Mouse (Mus musculus) lung, embryonic 16.5 days (tissue): ENCODE measurements around the gene Plac1. TPM values are rescaled to one million over a fixed set of nuclear protein-coding genes. Genes with fewer than 3 reads are reported as not detected.
A peak's percentile ranks its signal among the peaks of the same experiment; 100 is the strongest.
"Not testable (repeated sequence)": the region's sequence is repeated elsewhere in the genome, so short reads cannot be mapped to it uniquely, and the experiment has no call there.

Experiments used
- ATAC-seq: fragments of 200-750 bp; cut with Nextera tagmentation; 2 replicates; pipeline ENCODE4 v1.8.0; 2017; ENCODE audit warnings: low read depth, mild to moderate bottlenecking, moderate library complexity
- H3K27ac ChIP-seq: fragments of 300-500 bp; sonication (generic); 2 replicates; pipeline ENCODE4 v1.5.1; 2014; ENCODE audit warnings: mild to moderate bottlenecking, control low read depth, low read length
- H3K27me3 ChIP-seq: fragments of 300-500 bp; sonication (generic); 2 replicates; pipeline ENCODE4 v1.6.1; 2014; ENCODE audit warnings: low read depth, low read length, mixed read lengths; ENCODE audit not compliant: control insufficient read depth, insufficient read depth
- H3K36me3 ChIP-seq: fragments of 300-500 bp; sonication (generic); 2 replicates; pipeline ENCODE4 v1.6.1; 2014; ENCODE audit warnings: low read length; ENCODE audit not compliant: control insufficient read depth, insufficient read depth
- H3K4me1 ChIP-seq: fragments of 300-500 bp; sonication (generic); replicated peaks from 2 replicates; pipeline ENCODE4 v1.6.1; 2014; ENCODE audit warnings: low read length, mixed read lengths; ENCODE audit not compliant: control insufficient read depth, insufficient read depth
- H3K4me2 ChIP-seq: fragments of 300-500 bp; sonication (generic); 2 replicates; pipeline ENCODE4 v1.6.1; 2014; ENCODE audit warnings: low read depth, low read length, control low read depth
- H3K4me3 ChIP-seq: fragments of 300-500 bp; sonication (generic); 2 replicates; pipeline ENCODE4 v1.5.1; 2014; ENCODE audit warnings: mild to moderate bottlenecking, low read length, control low read depth
- H3K9ac ChIP-seq: fragments of 300-500 bp; sonication (generic); 2 replicates; pipeline ENCODE4 v1.6.1; 2014; ENCODE audit warnings: low read length, control low read depth
- H3K9me3 ChIP-seq: fragments of 300-500 bp; sonication (generic); 2 replicates; pipeline ENCODE4 v1.6.1; 2016; ENCODE audit warnings: low read length; ENCODE audit not compliant: control insufficient read depth
- WGBS: fragments of 180-500 bp; shearing (Covaris S2); extraction: QIAGEN DNeasy Blood & Tissue Kit; methylation state at CpG from one replicate; pipeline ENCODE4 v1.1.7; 2014; 5-methylcytosine and 5-hydroxymethylcytosine counted together
- microRNA counts: library from miRNA; unstranded; fragments of <30 nt; microRNA quantifications from one replicate; lab custom pipeline; 2016
- microRNA-seq: library from miRNA; unstranded; fragments of <30 nt; microRNA quantifications from one replicate; pipeline ENCODE4, GENCODE M21; 2016
- polyA plus RNA-seq: library from polyadenylated mRNA; unstranded; fragments of >200 nt; fragmentation: Nextera tagmentation; extraction: Ambion mirVana; gene quantifications from 2 replicates; pipeline ENCODE4 v1.2.1, GENCODE M21; 2015

Gene Plac1
- polyA plus RNA-seq, 1 experiment from 2014 or later, result 19.5 TPM

GRCm38 (mm10) chrX:53038194-53038593, 201.7 kb downstream of the Plac1 start:
- 64% methylated on average over 4 of the region's 4 CpGs for WGBS
- ATAC-seq, result no peak
- H3K9ac ChIP-seq, result no peak overlapping the region

DNA sequence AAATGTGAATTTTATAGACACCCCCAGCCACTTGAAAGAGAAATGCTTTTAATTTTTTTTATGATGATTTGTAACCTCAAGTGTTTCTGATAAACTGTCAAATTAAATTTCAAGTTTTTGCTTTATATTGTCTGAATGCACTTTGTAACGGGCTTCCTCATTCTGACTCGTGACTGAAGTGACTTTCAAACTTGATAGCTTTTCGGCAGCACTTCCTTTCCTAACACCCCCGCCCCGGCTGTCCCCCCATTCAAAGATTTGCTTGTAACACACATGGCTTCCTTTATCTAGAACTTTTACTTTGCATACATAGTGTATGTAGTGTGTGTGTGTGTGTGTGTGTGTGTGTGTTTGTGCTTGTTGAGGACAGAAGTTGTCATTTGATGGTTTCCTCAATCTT, 210.4 kb downstream of the Plac1 start:
- 0 out of 2 replicates have a peak, but pooled peaks cover 3% of the 10 kb centered on the region for H3K4me1 ChIP-seq
- H3K4me2 ChIP-seq, result no peak overlapping the region
- no peak overlapping the region for H3K4me3 ChIP-seq
- no peaks in the 10 kb centered on the region for H3K27me3 ChIP-seq
- ATAC-seq, result no peak
- H3K36me3 ChIP-seq, result no peaks in the 10 kb centered on the region
- no peak overlapping the region for H3K9ac ChIP-seq
- WGBS, result 38% methylated on average over 5 of the region's 5 CpGs
- no peaks in the 10 kb centered on the region for H3K9me3 ChIP-seq
- H3K27ac ChIP-seq, result no peak overlapping the region

More at GRCm38 (mm10) chrX:53038194-53038593, 201.7 kb downstream of the Plac1 start:
- no peak overlapping the region for H3K27ac ChIP-seq
- H3K36me3 ChIP-seq, result no peaks in the 10 kb centered on the region
- H3K4me1 ChIP-seq, result no peaks in the 10 kb centered on the region
- H3K4me2 ChIP-seq, result no peak overlapping the region
- H3K4me3 ChIP-seq, result no peak overlapping the region
- H3K9me3 ChIP-seq, result no peaks in the 10 kb centered on the region
- no peaks in the 10 kb centered on the region for H3K27me3 ChIP-seq

DNA sequence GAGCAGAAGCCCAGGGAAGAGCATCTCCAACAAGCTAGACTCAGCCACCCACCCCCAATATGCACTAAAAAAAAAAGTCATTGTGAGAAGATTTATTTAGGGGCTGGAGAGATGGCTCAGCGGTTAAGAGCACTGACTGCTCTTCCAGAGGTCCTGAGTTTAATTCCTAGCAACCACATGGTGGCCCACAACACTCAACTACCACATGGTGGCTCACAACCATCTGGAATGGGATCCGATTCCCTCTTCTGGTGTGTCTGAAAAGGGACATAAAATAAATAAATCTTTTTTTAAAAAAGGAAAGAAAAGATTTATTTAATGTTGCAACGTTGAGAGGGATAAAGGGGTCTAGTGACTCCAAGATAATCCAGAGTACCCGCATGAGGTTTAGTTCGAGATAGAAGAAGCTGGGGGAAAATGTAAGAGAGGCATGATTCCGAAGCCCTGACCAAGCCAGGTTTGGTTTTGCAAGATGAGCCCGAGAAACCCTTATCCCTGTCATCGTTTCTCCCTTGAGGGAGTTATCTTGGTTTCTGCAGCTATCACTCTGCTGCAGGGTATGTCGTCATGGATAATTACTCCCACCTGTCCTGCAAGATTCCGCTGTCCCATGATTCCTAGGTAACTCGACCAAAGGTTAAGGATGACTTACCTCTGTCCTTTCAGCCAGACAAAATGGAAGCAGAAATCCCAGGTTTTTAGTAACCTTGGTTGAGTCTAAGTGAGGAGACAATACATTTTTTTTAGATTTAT, 214.3 kb downstream of the Plac1 start:
- ATAC-seq, result peak; percentile 52; the same call in 1 of the 2 replicates
- H3K4me2 ChIP-seq, result no peak overlapping the region
- no peaks in the 10 kb centered on the region for H3K36me3 ChIP-seq
- WGBS, result 43% methylated on average over 11 of the region's 11 CpGs
- H3K27ac ChIP-seq, result no peak overlapping the region
- no peaks in the 10 kb centered on the region for H3K27me3 ChIP-seq
- H3K9ac ChIP-seq, result no peak overlapping the region
- 0 out of 2 replicates have a peak, but pooled peaks cover 3% of the 10 kb centered on the region for H3K4me1 ChIP-seq
- H3K9me3 ChIP-seq, result no peaks in the 10 kb centered on the region
- H3K4me3 ChIP-seq, result no peak overlapping the region

GRCm38 (mm10) chrX:53024268-53024667, 215.6 kb downstream of the Plac1 start:
- ATAC-seq, result not testable (repeated sequence)

DNA sequence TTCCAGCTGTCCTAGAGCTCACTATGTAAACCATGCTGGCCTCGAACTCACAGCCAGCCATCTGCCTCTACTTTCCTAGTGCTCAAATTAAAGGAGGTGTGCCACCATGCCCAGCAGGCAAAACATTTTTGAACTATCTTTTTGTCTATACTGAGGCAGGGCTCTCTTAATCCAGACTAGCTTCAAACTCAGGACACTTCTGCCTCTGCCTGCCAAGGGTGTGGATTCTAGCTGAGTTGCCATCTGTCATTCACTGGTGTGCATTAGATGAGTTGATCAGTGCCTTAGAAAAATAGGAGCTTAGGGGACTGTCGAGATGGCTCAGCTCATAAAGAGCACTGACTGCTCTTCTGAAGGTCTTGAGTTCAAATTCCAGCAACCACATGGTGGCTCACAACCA, 216.9 kb downstream of the Plac1 start:
- no peaks in the 10 kb centered on the region for H3K27me3 ChIP-seq
- WGBS, result 85% methylated on average over 2 of the region's 2 CpGs
- ATAC-seq, result no peak

More at GRCm38 (mm10) chrX:53024268-53024667, 215.6 kb downstream of the Plac1 start:
- H3K4me2 ChIP-seq, H3K9ac ChIP-seq, H3K36me3 ChIP-seq, H3K4me3 ChIP-seq, H3K4me1 ChIP-seq, H3K27ac ChIP-seq, H3K9me3 ChIP-seq, H3K27me3 ChIP-seq: not testable (repeated sequence)
- 16% methylated on average over 3 of the region's 3 CpGs for WGBS

More for the DNA sequence above, 216.9 kb downstream of the Plac1 start:
- no peaks in the 10 kb centered on the region for H3K9me3 ChIP-seq
- no peak overlapping the region for H3K4me3 ChIP-seq
- no peak overlapping the region for H3K9ac ChIP-seq
- no peak overlapping the region for H3K4me2 ChIP-seq
- 0 out of 2 replicates have a peak, but pooled peaks cover 3% of the 10 kb centered on the region for H3K4me1 ChIP-seq
- H3K27ac ChIP-seq, result no peak overlapping the region
- no peaks in the 10 kb centered on the region for H3K36me3 ChIP-seq

MicroRNA genes within 50 kb of the gene (microRNA counts, 519-probe panel; counts per million panel counts)
- microRNA mmu-miR-322 (lab: Ali Mortazavi, UCI) (5,126 counts per million, percentile 96 among the panel's probes with 10 or more counts), microRNA mmu-miR-351 (lab: Ali Mortazavi, UCI) (3,550 counts per million, percentile 71 among the panel's probes with 10 or more counts), microRNA mmu-miR-450a-3p (lab: Ali Mortazavi, UCI) (1,502 counts per million, percentile 20 among the panel's probes with 10 or more counts), microRNA mmu-miR-450a-5p (lab: Ali Mortazavi, UCI) (4,412 counts per million, percentile 90 among the panel's probes with 10 or more counts), microRNA mmu-miR-450b-3p (lab: Ali Mortazavi, UCI) (3,263 counts per million, percentile 64 among the panel's probes with 10 or more counts), microRNA mmu-miR-450b-5p (lab: Ali Mortazavi, UCI) (2,489 counts per million, percentile 44 among the panel's probes with 10 or more counts), microRNA mmu-miR-503 (lab: Ali Mortazavi, UCI) (3,535 counts per million, percentile 71 among the panel's probes with 10 or more counts), microRNA mmu-miR-542-3p (lab: Ali Mortazavi, UCI) (2,548 counts per million, percentile 46 among the panel's probes with 10 or more counts), microRNA mmu-miR-542-5p (lab: Ali Mortazavi, UCI) (3,167 counts per million, percentile 62 among the panel's probes with 10 or more counts)

Small RNA genes within 50 kb of the gene (microRNA-seq; reads per million reads assigned to microRNA genes)
- gene Mir322, result 104,815 reads per million, percentile 100 among the genes with 10 or more reads in this experiment
- 17,354 reads per million, percentile 96 among the genes with 10 or more reads in this experiment for gene Mir351
- 48.4 reads per million, percentile 42 among the genes with 10 or more reads in this experiment for gene Mir450-1
- 19.6 reads per million, percentile 33 among the genes with 10 or more reads in this experiment for gene Mir450-2
- gene Mir450b, result 343 reads per million, percentile 64 among the genes with 10 or more reads in this experiment
- 2,571 reads per million, percentile 84 among the genes with 10 or more reads in this experiment for gene Mir503
- gene Mir542, result 1,223 reads per million, percentile 76 among the genes with 10 or more reads in this experiment

Other genes with a start within 250 kb of the Plac1 start
- 13.6 and 15.7 TPM in 2 replicates for gene Fam122b, start 29.7 kb upstream of the Plac1 start, polyA plus RNA-seq
- not detected in 2 replicates for gene Fam122c, start 33.3 kb upstream of the Plac1 start, polyA plus RNA-seq
- 41.4 and 42.0 TPM in 2 replicates for gene Mospd1, start 130.4 kb upstream of the Plac1 start, polyA plus RNA-seq
- not detected in 2 replicates for gene Etd, start 194.8 kb upstream of the Plac1 start, polyA plus RNA-seq